Mouse (Mus musculus) olfactory bulb, adult 2 months (tissue): ENCODE results near the gene Pthlh.

ENCODE experiments used
- CTCF ChIP-seq: fragments of 200-500 bp; IDR thresholded peaks from 2 replicates; pipeline ENCODE4 v1.5.1; 2012; ENCODE audit warnings: low read depth, mild to moderate bottlenecking, low read length, moderate library complexity; ENCODE audit not compliant: insufficient read depth
- POLR2A ChIP-seq: fragments of 200-500 bp; IDR thresholded peaks from 2 replicates; pipeline ENCODE4 v1.6.1; 2012; ENCODE audit warnings: mild to moderate bottlenecking, low read depth, low read length, moderate library complexity; ENCODE audit not compliant: insufficient read depth

GRCm38 (mm10) chr6:147241541-147241940, 22.4 kb downstream of the Pthlh start:
- TF ChIP-seq CTCF (no peak), POLR2A (no peak)
